Mouse (Mus musculus) C2C12 (cell line): ENCODE data around the gene Spon1.

ENCODE experiments used
- CTCF ChIP-seq: IDR thresholded peaks from one replicate; pipeline ENCODE4 v1.5.1; 2011; ENCODE audit not compliant: control insufficient read depth, insufficient read depth, insufficient read length
- MAX ChIP-seq: IDR thresholded peaks from one replicate; pipeline ENCODE4 v1.6.1; 2011; ENCODE audit warnings: mild to moderate bottlenecking, control low read depth

- TF ChIP-seq MAX (no peak), CTCF (no peak)
Observed at GRCm38 (mm10) chr7:114074133-114074532, 308.3 kb downstream of the Spon1 start.
